Mouse (Mus musculus) cerebellum, adult 2 months (tissue): ENCODE results near the gene Xkr7. TPM values are rescaled to one million over a fixed set of nuclear protein-coding genes. Genes with fewer than 3 reads are reported as not detected.

Experiments used
- DNase-seq, 2 experiments: peaks; one replicate each; pipeline ENCODE4 v3.0.0; 2021
- H3K27ac ChIP-seq: fragments of 200-500 bp; 2 replicates; pipeline ENCODE4 v1.5.1; 2012; ENCODE audit warnings: low read length, control low read depth, inconsistent platforms; ENCODE audit not compliant: insufficient read depth
- H3K27me3 ChIP-seq: fragments of 200-500 bp; 2 replicates; pipeline ENCODE4 v1.6.1; 2012; ENCODE audit warnings: inconsistent platforms, mild to moderate bottlenecking, low read length, moderate library complexity; ENCODE audit not compliant: control insufficient read depth, insufficient read depth
- H3K4me1 ChIP-seq: fragments of 200-500 bp; 2 replicates; pipeline ENCODE4 v1.6.1; 2011; ENCODE audit warnings: low read length; ENCODE audit not compliant: control insufficient read depth, insufficient read depth
- H3K4me3 ChIP-seq: fragments of 200-500 bp; replicated peaks from 2 replicates; pipeline ENCODE3; 2011; ENCODE audit warnings: mild to moderate bottlenecking, low read depth, low read length, control low read depth; ENCODE audit not compliant: insufficient read depth
- CTCF ChIP-seq: fragments of 200-500 bp; IDR thresholded peaks from 2 replicates; pipeline ENCODE4 v1.5.1; 2011; ENCODE audit warnings: low read depth, mild to moderate bottlenecking, control low read depth, low read length, moderate library complexity, borderline replicate concordance; ENCODE audit not compliant: insufficient read depth
- POLR2A ChIP-seq: fragments of 200-500 bp; IDR thresholded peaks from 2 replicates; pipeline ENCODE4 v1.6.1; 2011; ENCODE audit warnings: low read length, control low read depth, borderline replicate concordance; ENCODE audit not compliant: insufficient read depth
- WGBS: fragments of 180-500 bp; shearing (Covaris S2); methylation state at CpG from one replicate; pipeline ENCODE4 v1.1.7; 2018; 5-methylcytosine and 5-hydroxymethylcytosine counted together
- polyA plus RNA-seq: library from polyadenylated mRNA; depleted of rRNA; stranded (reverse); fragments of >200 nt; gene quantifications from 2 replicates; pipeline ENCODE4 v1.2.3, GENCODE M21; 2012

The Xkr7 gene
- polyA plus RNA-seq, 1 experiment = 9.5 TPM

DNA sequence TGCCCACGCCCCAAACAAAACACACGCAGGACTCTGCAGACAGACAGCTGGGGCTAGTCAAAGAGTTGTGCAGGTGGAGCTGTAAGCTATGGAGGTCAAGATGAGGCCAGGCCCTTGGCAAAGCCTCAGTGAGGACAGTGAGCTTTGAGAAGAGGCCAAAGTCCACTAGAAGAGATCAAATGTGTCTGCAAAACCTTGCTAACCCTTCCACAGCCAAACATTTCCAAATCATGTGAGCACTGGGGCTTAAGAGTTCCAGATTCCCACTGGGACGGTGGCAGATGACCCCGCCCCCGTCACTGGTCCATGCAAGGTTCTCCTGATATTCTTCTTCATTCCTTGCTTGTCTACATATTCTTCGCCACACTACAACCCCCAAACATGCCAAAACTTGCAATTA, 50.2 kb downstream of the Xkr7 start:
- Histone ChIP-seq H3K27ac (no peak overlapping the region), H3K27me3 (no peaks in the 10 kb centered on the region), H3K4me3 (no peak overlapping the region), H3K4me1 (no peaks in the 10 kb centered on the region)
- DNase-seq = no peak
- no peak for TF ChIP-seq CTCF
- TF ChIP-seq POLR2A = no peak
- WGBS = 79% methylated on average over 6 of the region's 6 CpGs

GRCm38 (mm10) chr2:153083275-153083674, 51.6 kb downstream of the Xkr7 start:
- H3K4me1 ChIP-seq = no peaks in the 10 kb centered on the region
- H3K27me3 ChIP-seq = no peaks in the 10 kb centered on the region
- H3K4me3 ChIP-seq = no peak overlapping the region
- no peak overlapping the region for H3K27ac ChIP-seq
- DNase-seq = no peak
- WGBS = 90% methylated on average over 8 of the region's 8 CpGs
- TF ChIP-seq POLR2A (no peak), CTCF (no peak)

GRCm38 (mm10) chr2:153083824-153084223, 52.2 kb downstream of the Xkr7 start:
- Histone ChIP-seq H3K27ac (no peak overlapping the region), H3K27me3 (no peaks in the 10 kb centered on the region), H3K4me3 (no peak overlapping the region), H3K4me1 (no peaks in the 10 kb centered on the region)
- TF ChIP-seq CTCF (no peak), POLR2A (no peak)
- no peak for DNase-seq
- 89% methylated on average over 4 of the region's 4 CpGs for WGBS

- WGBS = 57% methylated on average over 7 of the region's 7 CpGs
- TF ChIP-seq POLR2A (no peak), CTCF (no peak)
- H3K27ac ChIP-seq = no peak overlapping the region
Measured at GRCm38 (mm10) chr2:153084261-153084976, 52.8 kb downstream of the Xkr7 start.

DNA sequence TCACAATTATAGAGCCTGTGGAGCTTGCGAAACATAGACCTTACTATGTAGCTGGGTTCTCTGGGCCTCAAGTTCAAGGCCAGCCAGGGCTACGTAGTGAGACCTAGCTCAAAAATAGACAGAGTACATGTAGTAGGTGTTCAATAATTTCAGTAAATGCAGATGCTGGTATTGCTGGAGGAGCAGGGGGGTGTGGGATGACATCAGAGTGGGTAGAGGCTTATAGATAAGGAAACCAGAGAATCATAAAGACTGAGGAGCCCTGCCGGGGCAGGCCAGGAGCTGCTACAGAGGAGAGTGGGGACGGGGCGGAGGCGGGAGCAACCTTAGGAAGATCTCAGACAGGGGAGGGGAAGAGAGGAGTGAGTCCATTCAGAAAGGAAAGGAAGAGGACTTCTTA, 53.9 kb downstream of the Xkr7 start:
- H3K27ac ChIP-seq = no peak overlapping the region
- no peak for TF ChIP-seq CTCF
- TF ChIP-seq POLR2A = no peak
- no peaks in the 10 kb centered on the region for H3K4me1 ChIP-seq
- DNase-seq = no peak
- WGBS = 92% methylated on average over 6 of the region's 6 CpGs
- no peak overlapping the region for H3K4me3 ChIP-seq
- H3K27me3 ChIP-seq = no peaks in the 10 kb centered on the region

More at GRCm38 (mm10) chr2:153084261-153084976, 52.8 kb downstream of the Xkr7 start:
- H3K4me1 ChIP-seq = no peaks in the 10 kb centered on the region
- H3K4me3 ChIP-seq = no peak overlapping the region
- no peaks in the 10 kb centered on the region for H3K27me3 ChIP-seq
- DNase-seq = no peak

DNA sequence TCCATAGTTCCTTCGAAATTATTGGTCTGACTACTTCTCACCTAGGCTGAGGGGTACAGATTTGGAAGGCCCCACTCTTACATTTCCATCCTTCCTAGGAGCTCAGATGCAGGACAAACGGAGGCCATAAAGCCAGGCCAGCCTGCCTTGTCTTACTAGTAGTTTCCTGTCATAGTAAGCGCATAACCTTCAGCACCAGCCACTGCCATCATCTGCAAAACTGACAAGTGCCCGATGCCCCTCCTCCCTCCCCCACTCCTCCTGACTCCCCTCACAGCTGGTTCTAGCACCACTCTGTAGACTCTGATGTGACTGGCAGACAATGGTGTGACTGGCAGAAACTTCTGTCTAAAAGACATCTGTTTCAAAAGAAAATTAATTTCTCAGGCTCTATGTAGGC, 54.5 kb downstream of the Xkr7 start:
- 90% methylated on average over 4 of the region's 4 CpGs for WGBS
- no peak overlapping the region for H3K27ac ChIP-seq

GRCm38 (mm10) chr2:153087091-153087490, 55.4 kb downstream of the Xkr7 start:
- H3K4me1 ChIP-seq = no peaks in the 10 kb centered on the region
- 79% methylated on average over 10 of the region's 10 CpGs for whole genome bisulfite sequencing
- TF ChIP-seq POLR2A (no peak), CTCF (no peak)
- H3K4me3 ChIP-seq = no peak overlapping the region
- DNase-seq = no peak
- H3K27ac ChIP-seq = no peak overlapping the region
- no peaks in the 10 kb centered on the region for H3K27me3 ChIP-seq

More for the DNA sequence above, 54.5 kb downstream of the Xkr7 start:
- H3K4me3 ChIP-seq = no peak overlapping the region
- H3K27me3 ChIP-seq = no peaks in the 10 kb centered on the region
- no peaks in the 10 kb centered on the region for H3K4me1 ChIP-seq
- no peak for TF ChIP-seq POLR2A
- no peak for TF ChIP-seq CTCF
- DNase-seq = no peak

DNA sequence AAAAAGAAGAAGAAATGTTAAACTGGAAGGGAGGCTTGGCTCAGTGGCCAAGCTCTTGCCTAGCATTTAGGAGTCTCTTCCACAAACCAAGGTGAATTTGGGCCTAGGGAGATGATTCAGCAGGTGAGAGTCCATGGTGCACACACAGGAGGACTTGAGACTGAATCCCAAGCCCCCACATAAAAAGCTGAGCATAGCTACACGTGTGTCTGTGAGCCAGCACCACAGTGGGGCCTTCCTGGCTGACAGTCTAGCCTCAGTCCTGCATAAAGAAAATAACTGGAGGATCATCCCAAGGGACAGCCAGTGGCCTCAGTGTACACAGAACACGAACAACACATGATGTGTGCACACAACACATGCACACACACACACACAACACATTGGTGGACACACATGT, 57.7 kb downstream of the Xkr7 start:
- WGBS = 41% methylated on average over 2 of the region's 2 CpGs
- Histone ChIP-seq H3K4me1 (no peaks in the 10 kb centered on the region), H3K27ac (no peak overlapping the region), H3K27me3 (no peaks in the 10 kb centered on the region), H3K4me3 (no peak overlapping the region)
- DNase-seq = no peak
- TF ChIP-seq CTCF (no peak), POLR2A (no peak)
